Mouse (Mus musculus): ENCODE data around the gene Pdcl. TPM values are rescaled to one million over a fixed set of nuclear protein-coding genes. Genes with fewer than 3 reads are reported as not detected.

The Pdcl gene
- 10 to 100 TPM; 25.3 to 30.9 TPM for polyA plus RNA-seq (2017; shearing (Covaris generic))

- ATAC-seq: peak; percentile 94
These were observed at the start of gene Pdcl for GRCm38 (mm10) chr2:37358633-37359540. TSS of gene Pdcl (minus strand) at chr2:37359332.

GRCm38 (mm10) chr2:37395539-37395938, 36.4 kb upstream of the Pdcl start:
- peak; percentile 43 for ATAC-seq

- no peak for ATAC-seq
These were observed 23.8 kb upstream of the Pdcl start for GRCm38 (mm10) chr2:37382921-37383320.

GRCm38 (mm10) chr2:37380189-37380588, 21.1 kb upstream of the Pdcl start:
- peak; percentile 87 for ATAC-seq

GRCm38 (mm10) chr2:37376018-37376417, 16.9 kb upstream of the Pdcl start:
- no peak for ATAC-seq

- ATAC-seq: no peak
These were observed 11.5 kb upstream of the Pdcl start for GRCm38 (mm10) chr2:37370651-37371050.

GRCm38 (mm10) chr2:37359908-37360307, 776 bp upstream of the Pdcl start:
- ATAC-seq: no peak

GRCm38 (mm10) chr2:37355571-37355970, 3.6 kb downstream of the Pdcl start:
- ATAC-seq: no peak

GRCm38 (mm10) chr2:37351671-37352070, 7.5 kb downstream of the Pdcl start:
- ATAC-seq: no peak

- ATAC-seq: no peak
These were observed 20.5 kb downstream of the Pdcl start for GRCm38 (mm10) chr2:37338497-37339187.

GRCm38 (mm10) chr2:37333321-37333720, 25.8 kb downstream of the Pdcl start:
- no peak for ATAC-seq

GRCm38 (mm10) chr2:37326215-37326614, 32.9 kb downstream of the Pdcl start, which contains the start of gene Olfr368:
TSS of gene Olfr368 (plus strand) at chr2:37326515.
- ATAC-seq: no peak

Other genes starting within 250 kb of the Pdcl start
- not detected for gene Olfr362, start 241.4 kb downstream of the Pdcl start, polyA plus RNA-seq (2017; shearing (Covaris generic))
- not detected for gene Olfr364-ps1, start 220.0 kb downstream of the Pdcl start, polyA plus RNA-seq (2017; shearing (Covaris generic))
- gene Olfr365, start 171.1 kb downstream of the Pdcl start, polyA plus RNA-seq (2017; shearing (Covaris generic)): not detected
- not detected for gene Olfr366, start 147.8 kb downstream of the Pdcl start, polyA plus RNA-seq (2017; shearing (Covaris generic))
- gene Olfr368, start 32.8 kb downstream of the Pdcl start, polyA plus RNA-seq (2017; shearing (Covaris generic)): not detected
- 10 to 100 TPM; 24.3 to 27.3 TPM for gene Rc3h2, start 63.6 kb upstream of the Pdcl start, polyA plus RNA-seq (2017; shearing (Covaris generic))
- gene Zbtb26, start 83.8 kb upstream of the Pdcl start, polyA plus RNA-seq (2017; shearing (Covaris generic)): 1 to 10 TPM; 4.1 to 4.3 TPM
- gene Zbtb6, start 83.8 kb upstream of the Pdcl start, polyA plus RNA-seq (2017; shearing (Covaris generic)): 1 to 10 TPM; 5.2 to 5.3 TPM
- gene Rabgap1, start 83.9 kb upstream of the Pdcl start, polyA plus RNA-seq (2017; shearing (Covaris generic)): 10 to 100 TPM; 42.1 to 56.4 TPM
- 1 to 10 TPM in 1 of 2 experiments, under 1 TPM in 1; 0.90 to 1.1 TPM for gene Gpr21, start 157.0 kb upstream of the Pdcl start, polyA plus RNA-seq (2017; shearing (Covaris generic))